19 mouse cellular contexts compared by ENCODE assay signal in genomic region chr11:23753136-23753710, GRCm38 (mm10). TPM values are rescaled to one million over a fixed set of nuclear protein-coding genes. Genes with fewer than 3 reads are reported as not detected.
DNase-seq lines count a peak whose midpoint lies in the region; ATAC-seq lines count a peak whose summit lies in the region.
"Had no signal": no experiment of that assay in that cellular context is flagged by ENCODE, and none has a peak within 500 bp of the region (broad histone marks: within the 10 kb centered on the region; RNA-seq: fewer than 3 reads in every experiment).

No protein-coding gene starts in this region.

- no peaks in the 10 kb centered on the region for H3K27me3 ChIP-seq in midbrain, embryonic 11.5 days (ENCODE audit: control insufficient read depth, insufficient read depth, low read length)
- no peaks in the 10 kb centered on the region for H3K27me3 ChIP-seq in midbrain, embryonic 15.5 days (replicated peaks)
- H3K27me3 ChIP-seq: embryonic facial prominence, embryonic 12.5 days; forebrain, embryonic 13.5 days; forebrain, embryonic 15.5 days; Patski had no signal

- WGBS in midbrain, embryonic 11.5 days: 90% methylated on average over 1 of the region's 1 CpGs
- WGBS in midbrain, embryonic 15.5 days: 82% methylated on average over 1 of the region's 1 CpGs

- H3K4me1 ChIP-seq in midbrain, embryonic 11.5 days (ENCODE audit: control insufficient read depth, insufficient read depth, low read length): no peaks in the 10 kb centered on the region
- H3K4me1 ChIP-seq in midbrain, embryonic 15.5 days: no peaks in the 10 kb centered on the region
- H3K4me1 ChIP-seq: embryonic facial prominence, embryonic 10.5 days; embryonic facial prominence, embryonic 12.5 days; forebrain, embryonic 13.5 days; forebrain, embryonic 15.5 days had no signal

- ATAC-seq in midbrain, embryonic 11.5 days (ENCODE audit: low FRiP score): no peak
- no peak for ATAC-seq in midbrain, embryonic 15.5 days (replicated peaks)
- peak; percentile 9; the same call in 1 of the 2 replicates for ATAC-seq in granulocyte monocyte progenitor cell, adult 5-6 weeks (replicated peaks; ENCODE audit: poor library complexity, severe bottlenecking)
- ATAC-seq: forebrain, embryonic 13.5 days; forebrain, embryonic 15.5 days; forebrain, postnatal 0 days; Patski had no signal

- no peak overlapping the region for H3K27ac ChIP-seq in midbrain, embryonic 11.5 days (ENCODE audit: low read depth, low read length)
- no peak overlapping the region for H3K27ac ChIP-seq in midbrain, embryonic 15.5 days
- H3K27ac ChIP-seq: embryonic facial prominence, embryonic 10.5 days; embryonic facial prominence, embryonic 12.5 days; forebrain, embryonic 13.5 days; forebrain, embryonic 15.5 days had no signal

- H3K9ac ChIP-seq in midbrain, embryonic 11.5 days (ENCODE audit: low read length): no peak overlapping the region
- no peak overlapping the region for H3K9ac ChIP-seq in midbrain, embryonic 15.5 days
- H3K9ac ChIP-seq: embryonic facial prominence, embryonic 12.5 days; forebrain, embryonic 13.5 days; forebrain, embryonic 15.5 days; forebrain, postnatal 0 days had no signal

- H3K36me3 ChIP-seq in midbrain, embryonic 11.5 days (ENCODE audit: control insufficient read depth, insufficient read depth, low read length): no peaks in the 10 kb centered on the region
- no peaks in the 10 kb centered on the region for H3K36me3 ChIP-seq in midbrain, embryonic 15.5 days (replicated peaks)
- H3K36me3 ChIP-seq: embryonic facial prominence, embryonic 10.5 days; embryonic facial prominence, embryonic 12.5 days; forebrain, embryonic 15.5 days had no signal

- DNase-seq in midbrain, embryonic 11.5 days (ENCODE audit: low spot score, missing footprints): peak; percentile 26
- no peak for DNase-seq in cerebellum, adult 18-20 months
- DNase-seq in lung, adult 18-20 months: no peak
- DNase-seq: adrenal gland, adult 8-10 months; adrenal gland, postnatal 14 days; adrenal gland, postnatal 36 days; cerebellum, adult 11-12 months; cerebellum, adult 8-10 months; cerebellum, postnatal 10 days; cerebellum, postnatal 25 days; forebrain, postnatal 0 days had no signal

- no peaks in the 10 kb centered on the region for H3K9me3 ChIP-seq in midbrain, embryonic 11.5 days (ENCODE audit: control insufficient read depth, low read length)
- no peaks in the 10 kb centered on the region for H3K9me3 ChIP-seq in midbrain, embryonic 15.5 days
- H3K9me3 ChIP-seq: embryonic facial prominence, embryonic 10.5 days; embryonic facial prominence, embryonic 12.5 days; forebrain, embryonic 13.5 days; forebrain, embryonic 15.5 days; G1E had no signal

- no peak overlapping the region for H3K4me3 ChIP-seq in midbrain, embryonic 11.5 days (ENCODE audit: low read depth, low read length)
- H3K4me3 ChIP-seq in midbrain, embryonic 15.5 days: no peak overlapping the region
- H3K4me3 ChIP-seq: embryonic facial prominence, embryonic 10.5 days; embryonic facial prominence, embryonic 12.5 days; forebrain, embryonic 13.5 days; forebrain, embryonic 15.5 days had no signal

- no peak overlapping the region for H3K4me2 ChIP-seq in midbrain, embryonic 11.5 days
- no peak overlapping the region for H3K4me2 ChIP-seq in midbrain, embryonic 15.5 days
- H3K4me2 ChIP-seq: embryonic facial prominence, embryonic 12.5 days; forebrain, embryonic 13.5 days; forebrain, embryonic 15.5 days had no signal

RNA-seq across cellular contexts. Expression of gene Rel, which starts 17.5 kb away (rescaled TPM):
- 0.39 and 0.64 TPM in 2 replicates for polyA plus RNA-seq in midbrain, embryonic 11.5 days (2014; fragmentation: Nextera tagmentation; extraction: Ambion mirVana)
- polyA plus RNA-seq in midbrain, embryonic 15.5 days (2015; fragmentation: Nextera tagmentation; extraction: Ambion mirVana): 0.29 and 0.37 TPM in 2 replicates
- total RNA-seq in granulocyte monocyte progenitor cell, adult 5-6 weeks (2014; fragmentation: Nextera tagmentation): 15.1 and 18.5 TPM in 2 replicates
- total RNA-seq in granulocyte monocyte progenitor cell, adult 5-6 weeks (2017): 9.8 and 10.0 TPM in 2 replicates
